Mouse (Mus musculus): ENCODE data around the gene Gpat2.

The Gpat2 gene

GRCm38 (mm10) chr2:127424977-127425376 lies at the start of gene Gpat2:
Gpat2 (plus strand) TSS chr2:127425199.
- no peak for DNase-seq (ENCODE audit: low read depth, low spot score)

- DNase-seq (ENCODE audit: low read depth, low spot score): no peak
Measured at GRCm38 (mm10) chr2:127375759-127376341, 49.1 kb upstream of the Gpat2 start.

- DNase-seq (ENCODE audit: low read depth, low spot score): no peak
Measured at GRCm38 (mm10) chr2:127376423-127377051, 48.5 kb upstream of the Gpat2 start.

GRCm38 (mm10) chr2:127377942-127378610 lies 46.9 kb upstream of the Gpat2 start:
- DNase-seq (ENCODE audit: low read depth, low spot score): no peak

- no peak for DNase-seq (ENCODE audit: low read depth, low spot score)
Measured at GRCm38 (mm10) chr2:127378611-127378990, 46.4 kb upstream of the Gpat2 start.

GRCm38 (mm10) chr2:127379250-127379649 lies 45.7 kb upstream of the Gpat2 start:
- DNase-seq (ENCODE audit: low read depth, low spot score): no peak

GRCm38 (mm10) chr2:127383881-127384280 lies 41.1 kb upstream of the Gpat2 start:
- DNase-seq (ENCODE audit: low read depth, low spot score): no peak

GRCm38 (mm10) chr2:127387521-127387920 lies 37.5 kb upstream of the Gpat2 start:
- DNase-seq (ENCODE audit: low read depth, low spot score): no peak

- DNase-seq (ENCODE audit: low read depth, low spot score): no peak
Measured at GRCm38 (mm10) chr2:127390352-127390751, 34.6 kb upstream of the Gpat2 start.

GRCm38 (mm10) chr2:127390846-127391245 lies 34.2 kb upstream of the Gpat2 start:
- DNase-seq (ENCODE audit: low read depth, low spot score): no peak

GRCm38 (mm10) chr2:127391323-127391722 lies 33.7 kb upstream of the Gpat2 start:
- DNase-seq (ENCODE audit: low read depth, low spot score): no peak

- DNase-seq (ENCODE audit: low read depth, low spot score): no peak
Measured at GRCm38 (mm10) chr2:127394606-127395161, 30.3 kb upstream of the Gpat2 start.

- no peak for DNase-seq (ENCODE audit: low read depth, low spot score)
Measured at GRCm38 (mm10) chr2:127398738-127399137, 26.3 kb upstream of the Gpat2 start.

- no peak for DNase-seq (ENCODE audit: low read depth, low spot score)
Measured at GRCm38 (mm10) chr2:127411126-127411525, 13.9 kb upstream of the Gpat2 start.

GRCm38 (mm10) chr2:127415806-127416205 lies 9.2 kb upstream of the Gpat2 start:
- no peak for DNase-seq (ENCODE audit: low read depth, low spot score)

GRCm38 (mm10) chr2:127416706-127417105 lies 8.3 kb upstream of the Gpat2 start:
- no peak for DNase-seq (ENCODE audit: low read depth, low spot score)

GRCm38 (mm10) chr2:127418266-127418970 lies 6.6 kb upstream of the Gpat2 start:
- no peak for DNase-seq (ENCODE audit: low read depth, low spot score)

GRCm38 (mm10) chr2:127430238-127430637 lies 5.2 kb downstream of the Gpat2 start:
- DNase-seq (ENCODE audit: low read depth, low spot score): no peak

GRCm38 (mm10) chr2:127433487-127434295 lies 8.7 kb downstream of the Gpat2 start:
- DNase-seq (ENCODE audit: low read depth, low spot score): no peak

GRCm38 (mm10) chr2:127435135-127435534 lies 10.1 kb downstream of the Gpat2 start:
- DNase-seq (ENCODE audit: low read depth, low spot score): no peak

- no peak for DNase-seq (ENCODE audit: low read depth, low spot score)
Measured at GRCm38 (mm10) chr2:127435554-127435953, 10.6 kb downstream of the Gpat2 start.

All from embryo, embryonic 11.5 days (tissue).